Mouse (Mus musculus) mesoderm, embryonic 11.5 days (tissue): ENCODE data around the gene Cltc.
"Not testable (repeated sequence)": the region's sequence is repeated elsewhere in the genome, so short reads cannot be mapped to it uniquely, and the experiment has no call there.

ENCODE experiments used
- DNase-seq: peaks from one replicate; pipeline ENCODE4 v3.0.0-alpha.2; 2012; ENCODE audit warnings: low read depth, low spot score

Gene Cltc

DNA sequence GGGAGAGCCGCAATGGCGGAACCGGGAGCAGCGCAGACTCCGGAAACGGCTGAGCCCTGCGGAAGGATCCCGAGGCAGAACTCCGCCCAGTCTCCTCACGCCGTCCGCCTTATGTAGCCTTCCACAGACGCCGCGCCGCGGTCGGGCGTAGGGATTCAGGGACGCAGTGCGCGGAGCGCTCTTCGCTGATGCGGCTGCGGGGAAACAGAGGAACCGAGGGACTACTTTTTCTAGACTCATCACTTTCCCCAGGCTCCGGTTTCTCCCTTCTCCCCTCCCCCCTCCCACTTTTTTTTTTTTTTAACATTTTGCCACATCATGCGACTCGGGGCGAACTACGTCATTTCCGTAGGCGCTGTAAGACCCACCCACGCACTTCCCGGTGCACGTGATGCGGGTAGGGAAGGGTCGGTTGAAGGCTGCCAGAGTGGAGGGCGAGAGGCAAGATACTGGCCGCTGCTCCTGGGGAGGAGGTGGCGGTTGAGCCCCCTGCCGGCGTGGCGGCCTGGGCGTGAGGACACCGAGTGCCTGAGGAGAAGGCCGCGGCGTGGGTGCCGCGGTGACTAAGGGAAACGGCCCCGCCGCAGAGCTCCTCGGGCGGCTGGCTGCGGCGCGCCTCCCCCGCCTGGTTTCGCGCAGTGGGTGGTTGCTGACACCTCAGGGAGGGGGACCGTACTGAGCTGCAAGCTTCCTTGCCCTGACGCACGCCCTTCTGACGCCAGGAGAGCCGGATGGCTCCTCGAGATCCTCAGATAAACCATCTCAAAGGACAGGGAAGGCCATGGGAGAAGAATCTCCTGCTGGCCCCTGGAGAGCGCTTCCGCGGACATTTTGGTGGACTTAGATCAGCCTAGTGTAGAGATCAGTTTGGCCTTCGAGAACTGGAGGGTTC, at the start of gene Cltc:
Gene Cltc (minus strand): TSS at position 86 of the 892 bp plus-strand sequence.
- peak; percentile 99 for DNase-seq

DNA sequence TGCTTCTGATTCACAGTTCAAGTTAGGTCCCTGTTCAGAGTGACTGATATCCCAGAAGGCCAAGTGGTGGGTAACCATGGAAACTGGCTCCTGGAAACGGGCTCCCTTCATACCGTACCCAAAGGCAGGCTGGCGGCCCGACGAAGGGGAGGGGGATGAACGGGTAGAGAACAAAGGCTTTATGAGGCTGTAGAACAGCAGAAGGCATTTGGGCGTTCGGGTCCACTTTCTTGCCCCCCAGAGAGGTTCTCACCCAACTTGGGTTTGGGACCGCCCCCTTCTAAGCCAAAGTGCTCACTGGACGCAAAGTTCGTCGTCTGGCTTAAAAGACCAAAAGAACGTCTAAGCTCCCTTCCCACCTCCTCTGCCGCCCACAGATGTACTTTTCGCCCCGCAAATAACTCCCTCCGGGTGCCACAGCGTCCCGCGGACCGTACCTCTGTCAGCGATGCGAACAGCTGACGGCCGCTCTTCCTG, 49.7 kb upstream of the Cltc start:
- DNase-seq = peak; percentile 82

GRCm38 (mm10) chr11:86794161-86794560, 36.8 kb upstream of the Cltc start:
- DNase-seq = no peak

- DNase-seq = not testable (repeated sequence)
Observed at GRCm38 (mm10) chr11:86787436-86787835, 30.1 kb upstream of the Cltc start.

DNA sequence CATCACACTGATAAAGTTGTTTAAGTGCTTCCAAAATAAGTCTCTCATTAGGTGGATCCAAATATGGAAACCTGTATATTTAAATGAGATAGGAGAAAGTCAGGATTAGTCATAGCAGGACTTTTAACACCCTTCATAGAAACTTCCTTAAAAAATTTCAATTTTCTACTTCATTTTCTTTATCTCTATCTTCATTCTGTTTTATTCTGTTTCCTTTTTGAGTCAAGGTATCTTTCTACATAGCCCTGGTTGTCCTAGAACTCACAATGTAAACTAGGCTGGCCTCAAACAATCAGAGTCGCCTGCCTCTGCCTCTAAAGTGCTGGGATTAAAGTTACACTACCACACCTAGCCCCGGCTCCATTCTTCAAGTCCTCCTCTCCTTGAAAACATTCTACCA, 28.4 kb upstream of the Cltc start:
- no peak for DNase-seq

- no peak for DNase-seq
Observed at GRCm38 (mm10) chr11:86769884-86770283, 12.5 kb upstream of the Cltc start.

DNA sequence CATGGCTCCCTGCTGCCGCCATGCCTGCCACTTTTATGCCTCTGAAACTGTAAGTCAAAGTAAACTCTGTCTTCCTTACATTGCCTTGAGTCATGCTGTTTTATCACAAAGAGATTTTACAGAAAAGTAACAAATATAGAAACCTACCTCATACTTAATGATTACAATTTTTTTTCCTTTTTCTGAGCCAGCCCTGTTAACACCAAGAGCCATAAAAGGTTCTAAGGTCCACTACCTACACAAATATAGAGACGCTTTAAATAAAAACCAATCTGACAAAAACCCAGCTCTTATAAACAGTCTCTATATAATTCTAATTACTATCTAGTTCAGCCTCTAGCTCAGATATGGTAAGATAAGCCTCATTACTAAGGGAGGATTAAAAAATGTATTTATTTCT, 7.1 kb upstream of the Cltc start:
- no peak for DNase-seq

DNA sequence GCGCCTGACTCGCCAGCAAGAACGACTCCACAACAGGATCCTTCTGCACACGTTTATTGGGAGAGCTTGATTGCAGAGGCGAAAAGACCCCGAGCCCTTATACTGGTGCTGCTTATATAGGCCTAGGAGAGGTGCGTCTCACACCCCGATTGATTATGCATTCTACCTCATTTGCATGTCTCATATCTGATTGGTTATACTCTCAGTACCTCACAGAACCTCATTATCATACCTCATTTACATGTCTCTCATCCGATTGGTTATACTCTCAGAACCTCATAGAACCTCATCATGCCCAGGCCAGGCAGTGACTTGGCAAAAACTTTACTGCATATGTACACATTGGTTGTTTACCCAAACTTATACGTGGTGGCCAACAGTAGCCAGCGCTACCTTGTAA, 5.8 kb upstream of the Cltc start:
- DNase-seq = not testable (repeated sequence)

- no peak for DNase-seq
Observed at GRCm38 (mm10) chr11:86760357-86760756, 3.0 kb upstream of the Cltc start.

DNA sequence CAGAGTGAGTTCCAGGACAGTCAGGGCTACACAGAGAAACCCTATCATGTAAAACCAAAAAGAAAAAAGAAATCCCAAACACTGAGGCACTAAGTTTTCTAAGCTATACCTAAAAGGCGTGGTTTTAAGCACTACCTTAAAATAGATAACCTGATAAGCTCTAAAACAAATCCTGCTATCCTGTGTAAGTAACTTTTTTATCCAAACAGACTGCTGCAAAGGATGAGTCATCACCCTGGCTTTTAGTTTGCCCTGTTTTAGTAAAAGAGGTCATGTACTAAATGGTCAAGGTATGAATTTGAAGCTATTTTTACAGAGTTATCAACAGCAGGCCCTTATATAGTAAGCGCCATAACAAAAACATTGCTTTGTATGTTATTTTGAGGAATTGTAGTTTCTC, 2.5 kb upstream of the Cltc start:
- DNase-seq = no peak

GRCm38 (mm10) chr11:86759226-86759625, 1.9 kb upstream of the Cltc start:
- DNase-seq = no peak

GRCm38 (mm10) chr11:86758559-86758958, 1.2 kb upstream of the Cltc start:
- no peak for DNase-seq

DNA sequence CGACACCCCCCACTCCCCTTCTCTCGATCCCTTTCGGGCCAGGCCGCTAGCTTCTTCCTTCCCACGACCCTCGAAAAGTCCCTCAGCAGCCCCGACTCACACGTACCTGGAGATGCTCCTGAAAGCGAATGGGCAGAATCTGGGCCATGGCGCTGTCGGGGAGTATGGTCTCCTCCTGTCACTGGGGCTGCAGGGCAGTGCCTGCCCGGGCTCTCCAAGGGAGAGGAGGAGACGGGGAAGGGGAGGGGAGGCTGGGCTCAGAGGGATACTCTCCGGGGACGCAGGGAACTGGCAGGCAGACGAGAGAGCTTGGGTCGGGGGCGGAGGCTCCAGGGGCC, 254 bp downstream of the Cltc start:
- DNase-seq = no peak

DNA sequence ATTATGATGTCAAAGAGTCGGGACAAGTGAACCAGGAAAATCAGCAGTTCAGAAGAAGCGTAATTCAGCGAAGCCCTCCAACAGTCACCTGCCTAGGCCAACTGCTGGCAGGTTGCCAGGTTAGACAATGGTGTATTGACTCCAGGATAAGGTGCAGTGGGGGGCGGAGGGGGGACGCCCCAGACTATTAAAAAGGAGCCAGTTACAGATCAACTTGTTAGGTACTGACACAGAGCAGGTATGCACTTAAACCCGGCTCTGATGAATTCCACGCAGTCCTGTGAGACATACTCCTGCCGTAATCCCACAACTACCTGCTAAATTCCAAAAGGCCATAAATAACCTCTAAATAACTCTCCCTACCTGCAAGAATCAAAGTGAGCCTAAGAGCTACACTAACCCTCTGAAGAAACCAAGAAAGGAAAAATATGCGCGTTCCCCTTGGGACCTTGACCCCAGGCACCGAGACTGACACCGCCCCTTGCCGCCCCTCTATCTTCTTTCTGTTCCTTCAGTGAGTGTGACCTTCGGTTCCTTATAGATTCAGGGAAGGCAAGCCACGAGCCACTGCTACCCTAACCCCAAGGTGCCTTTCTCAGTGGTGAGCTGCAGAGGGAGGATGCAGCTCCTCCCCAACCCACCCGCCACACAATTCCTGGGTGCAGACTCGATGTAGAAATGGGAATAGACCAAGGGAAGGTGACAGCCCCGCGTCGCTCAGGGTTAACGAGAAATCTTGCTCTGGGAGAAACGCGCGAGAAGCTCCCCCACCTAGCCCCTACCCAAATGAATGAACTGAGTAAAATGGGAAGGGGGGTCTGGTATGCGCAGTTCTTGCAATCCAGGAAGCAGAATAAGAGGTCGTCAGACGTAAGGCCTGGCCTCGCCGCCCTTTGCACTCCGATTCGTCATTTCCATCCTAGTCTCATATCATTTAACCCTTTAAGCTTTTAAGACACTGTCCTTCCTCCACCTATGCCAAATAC, 916 bp downstream of the Cltc start:
- peak; percentile 50 for DNase-seq

GRCm38 (mm10) chr11:86752404-86752803, 5.0 kb downstream of the Cltc start:
- no peak for DNase-seq

GRCm38 (mm10) chr11:86751010-86751409, 6.4 kb downstream of the Cltc start:
- no peak for DNase-seq

DNA sequence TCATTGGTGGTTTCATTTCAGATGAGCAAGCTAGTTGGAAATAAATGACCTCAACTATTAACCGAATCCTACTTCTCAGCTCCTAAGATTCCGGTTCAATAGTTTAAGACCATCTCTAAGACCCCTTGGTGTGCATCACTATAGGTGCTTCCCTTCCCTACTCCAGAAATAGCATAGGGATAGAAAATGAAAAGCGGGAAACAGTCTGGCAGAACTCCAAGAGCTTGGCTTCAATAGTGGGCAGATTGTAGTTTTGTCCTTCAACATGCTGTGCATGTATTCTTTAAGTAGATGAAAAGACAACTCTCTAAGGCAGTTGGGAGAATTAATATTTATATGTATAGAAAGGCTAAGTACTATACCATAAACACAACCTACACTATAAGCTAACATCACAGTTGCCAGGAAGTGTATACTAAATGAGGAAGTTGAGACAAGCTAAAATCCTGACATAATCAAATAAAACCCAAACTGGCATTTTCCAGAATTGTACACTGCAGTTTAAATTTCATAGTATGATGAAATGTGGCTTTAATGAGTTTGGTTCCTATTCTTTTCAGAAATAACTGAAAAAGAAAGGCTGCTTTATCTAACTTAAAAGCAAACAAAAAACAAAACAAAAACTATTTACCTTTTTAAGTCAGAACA, 7.5 kb downstream of the Cltc start:
- no peak for DNase-seq

DNA sequence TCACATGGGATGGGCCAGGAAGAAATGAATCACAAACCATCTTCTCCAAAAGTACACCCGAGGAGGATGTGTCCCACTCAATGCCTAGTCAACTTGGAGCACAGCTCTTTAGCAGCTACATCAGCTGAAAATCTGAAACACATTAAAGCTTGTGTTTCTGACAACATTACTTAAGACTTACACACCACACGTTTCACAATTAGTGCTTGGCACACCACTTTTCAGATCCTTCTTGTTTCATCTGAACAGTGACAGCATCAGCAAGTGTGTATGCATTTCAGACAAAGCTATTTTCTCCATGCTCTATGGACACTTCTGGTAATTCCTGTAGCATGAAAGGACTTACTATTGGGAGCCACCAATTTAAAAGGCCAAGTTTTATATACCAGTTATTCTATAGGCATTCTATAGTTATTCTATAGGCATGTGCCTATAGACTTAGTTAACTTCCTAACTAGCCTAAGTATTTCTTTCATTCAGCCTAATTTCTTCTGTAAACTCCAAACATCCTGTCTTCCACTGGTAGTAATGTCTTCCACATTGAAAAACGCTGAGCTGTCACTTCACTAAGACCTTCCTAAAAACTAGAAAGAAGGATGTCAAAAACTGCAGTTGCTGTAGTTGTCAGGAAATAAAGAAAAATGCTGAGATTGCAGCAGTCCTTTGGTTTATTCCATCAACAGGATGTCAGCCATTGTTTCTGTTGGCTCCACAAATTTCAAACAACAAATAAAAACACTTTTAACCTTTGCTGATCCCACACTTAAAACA, 11.5 kb downstream of the Cltc start:
- no peak for DNase-seq

- no peak for DNase-seq
Observed at GRCm38 (mm10) chr11:86742605-86743004, 14.8 kb downstream of the Cltc start.

DNA sequence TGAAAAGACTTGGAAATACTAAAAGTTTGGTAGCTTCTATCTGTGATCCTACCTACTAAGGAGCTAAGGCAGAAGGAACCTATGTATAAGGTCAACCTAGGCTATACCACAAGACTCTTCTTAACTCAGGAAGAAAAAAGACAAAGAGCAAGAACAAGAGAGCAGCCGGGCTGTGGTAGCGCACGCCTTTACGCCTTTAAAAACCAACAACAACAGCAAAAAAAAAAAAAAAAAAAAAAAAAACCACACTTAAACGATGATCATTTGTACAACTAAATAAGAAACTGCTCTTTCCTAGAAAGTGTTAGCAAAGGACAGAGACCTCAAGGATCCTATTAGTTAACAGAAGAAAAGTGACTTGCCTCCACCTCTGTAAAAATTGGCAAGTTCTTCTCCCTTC, 15.9 kb downstream of the Cltc start:
- DNase-seq = no peak

DNA sequence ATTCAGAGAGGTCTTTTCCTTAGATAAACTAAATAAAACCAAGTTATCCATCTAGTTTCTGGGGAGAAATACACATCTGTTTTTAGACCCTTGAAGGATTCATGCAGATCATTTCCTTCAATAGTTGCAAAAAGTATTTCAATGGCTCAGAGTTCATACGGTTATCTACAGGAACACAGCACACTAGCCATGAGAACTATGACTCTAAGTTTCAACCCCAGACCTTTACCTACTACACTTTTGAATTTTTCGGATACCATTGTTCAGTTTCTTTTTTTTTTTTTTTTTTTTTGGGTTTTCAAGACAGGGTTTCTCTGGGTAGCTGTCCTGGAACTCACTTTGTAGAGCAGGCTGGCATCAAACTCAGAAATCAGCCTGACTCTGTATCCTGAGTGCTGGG, 17.9 kb downstream of the Cltc start:
- DNase-seq = no peak
